Mouse (Mus musculus) stomach, postnatal 0 days (tissue): ENCODE results near the gene Ivd. TPM values are rescaled to one million over a fixed set of nuclear protein-coding genes. Genes with fewer than 3 reads are reported as not detected.

Experiments
- ATAC-seq: fragments of 200-750 bp; cut with Nextera tagmentation; 2 replicates; pipeline ENCODE4 v1.8.0; 2017; ENCODE audit not compliant: low FRiP score, low TSS enrichment
- DNase-seq: peaks from one replicate; pipeline ENCODE4 v3.0.0-alpha.2; 2016; ENCODE audit warnings: low spot score
- H3K27ac ChIP-seq: fragments of 300-500 bp; sonication (generic); replicated peaks from 2 replicates; pipeline ENCODE4 v1.5.1; 2014; ENCODE audit warnings: mild to moderate bottlenecking, control low read depth
- H3K27me3 ChIP-seq: fragments of 300-500 bp; sonication (generic); 2 replicates; pipeline ENCODE4 v1.6.1; 2014; ENCODE audit warnings: low read length; ENCODE audit not compliant: control insufficient read depth, insufficient read depth
- H3K36me3 ChIP-seq: fragments of 300-500 bp; sonication (generic); 2 replicates; pipeline ENCODE4 v1.6.1; 2014; ENCODE audit warnings: low read length, mixed read lengths; ENCODE audit not compliant: control insufficient read depth, insufficient read depth
- H3K4me1 ChIP-seq: fragments of 300-500 bp; sonication (generic); replicated peaks from 2 replicates; pipeline ENCODE4 v1.6.1; 2014; ENCODE audit warnings: antibody characterized with exemption; ENCODE audit not compliant: control insufficient read depth, insufficient read depth
- H3K4me2 ChIP-seq: fragments of 300-500 bp; sonication (generic); replicated peaks from 2 replicates; pipeline ENCODE4 v1.6.1; 2014; ENCODE audit warnings: low read depth, mild to moderate bottlenecking, control low read depth, moderate library complexity
- H3K4me3 ChIP-seq: fragments of 300-500 bp; sonication (generic); 2 replicates; pipeline ENCODE4 v1.5.1; 2014; ENCODE audit warnings: low read depth, low read length, control low read depth
- H3K9ac ChIP-seq: fragments of 300-500 bp; sonication (generic); 2 replicates; pipeline ENCODE4 v1.6.1; 2014; ENCODE audit warnings: mild to moderate bottlenecking, low read length, control low read depth, mixed read lengths
- H3K9me3 ChIP-seq: fragments of 300-500 bp; sonication (generic); 2 replicates; pipeline ENCODE4 v1.6.1; 2016; ENCODE audit warnings: low read length; ENCODE audit not compliant: control insufficient read depth
- CTCF ChIP-seq: IDR thresholded peaks from 2 replicates; pipeline ENCODE4 v1.5.1; 2016; ENCODE audit warnings: antibody characterized with exemption, low read depth, mild to moderate bottlenecking, moderate library complexity
- EP300 ChIP-seq: optimal IDR thresholded peaks from 2 replicates; pipeline ENCODE3; 2016; ENCODE audit warnings: antibody characterized with exemption
- WGBS: fragments of 180-500 bp; shearing (Covaris S2); extraction: QIAGEN DNeasy Blood & Tissue Kit; methylation state at CpG from one replicate; pipeline ENCODE4 v1.1.7; 2014; 5-methylcytosine and 5-hydroxymethylcytosine counted together
- polyA plus RNA-seq: library from polyadenylated mRNA; unstranded; fragments of >200 nt; fragmentation: Nextera tagmentation; extraction: Ambion mirVana; gene quantifications from 2 replicates; pipeline ENCODE4 v1.2.1, GENCODE M21; 2015

Gene Ivd
- polyA plus RNA-seq, 1 experiment from 2014 or later: 30.9 TPM

- no peaks in the 10 kb centered on the region for H3K9me3 ChIP-seq
- no peak overlapping the region for H3K4me3 ChIP-seq
- no peak overlapping the region for H3K9ac ChIP-seq
- H3K4me2 ChIP-seq: no peak overlapping the region
- 75% methylated on average over 5 of the region's 5 CpGs for WGBS
- TF ChIP-seq CTCF (no peak), EP300 (no peak)
- no peak for ATAC-seq
- H3K27me3 ChIP-seq: no peaks in the 10 kb centered on the region
- no peaks in the 10 kb centered on the region for H3K36me3 ChIP-seq
- H3K4me1 ChIP-seq: no peaks in the 10 kb centered on the region
- no peak for DNase-seq
- no peak overlapping the region for H3K27ac ChIP-seq
These were observed 44.4 kb downstream of the Ivd start for GRCm38 (mm10) chr2:118906118-118906492.

- TF ChIP-seq CTCF: no peak
- Histone ChIP-seq H3K27ac (no peak overlapping the region), H3K9ac (no peak overlapping the region), H3K36me3 (no peaks in the 10 kb centered on the region), H3K4me1 (no peaks in the 10 kb centered on the region), H3K4me2 (no peak overlapping the region), H3K9me3 (no peaks in the 10 kb centered on the region), H3K27me3 (no peaks in the 10 kb centered on the region), H3K4me3 (no peak overlapping the region)
- DNase-seq (no peak), ATAC-seq (no peak)
- WGBS: 84% methylated on average over 3 of the region's 3 CpGs
These were observed 46.0 kb downstream of the Ivd start for GRCm38 (mm10) chr2:118907781-118908180.

DNA sequence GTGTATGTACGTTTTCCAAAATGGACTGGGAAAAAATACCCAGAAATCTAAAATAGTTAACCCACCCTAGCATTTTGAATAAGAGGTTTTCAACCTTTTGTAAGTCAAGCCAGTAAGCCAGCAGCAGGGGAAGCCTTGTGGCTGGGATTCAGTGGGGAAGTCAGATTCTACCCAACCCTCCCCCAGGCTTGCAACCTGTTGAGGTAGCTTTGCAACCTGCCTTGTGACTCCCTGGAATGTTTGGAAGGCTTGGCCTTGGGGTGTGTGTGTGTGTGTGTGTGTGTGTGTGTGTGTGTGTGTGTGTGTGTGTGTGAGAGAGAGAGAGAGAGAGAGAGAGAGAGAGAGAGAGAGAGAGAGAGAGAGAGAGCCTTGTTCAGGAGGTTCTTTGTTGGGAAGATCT lies 47.4 kb downstream of the Ivd start:
- Histone ChIP-seq H3K4me2 (no peak overlapping the region), H3K4me3 (no peak overlapping the region), H3K36me3 (no peaks in the 10 kb centered on the region), H3K9ac (no peak overlapping the region), H3K9me3 (no peaks in the 10 kb centered on the region), H3K27ac (no peak overlapping the region), H3K4me1 (peaks cover 2% of the 10 kb centered on the region; the same call in 1 of the 2 replicates), H3K27me3 (no peaks in the 10 kb centered on the region)
- ATAC-seq: no peak
- 67% methylated on average over 1 of the region's 1 CpGs for WGBS
- TF ChIP-seq EP300: no peak
- TF ChIP-seq CTCF: no peak
- DNase-seq: no peak

DNA sequence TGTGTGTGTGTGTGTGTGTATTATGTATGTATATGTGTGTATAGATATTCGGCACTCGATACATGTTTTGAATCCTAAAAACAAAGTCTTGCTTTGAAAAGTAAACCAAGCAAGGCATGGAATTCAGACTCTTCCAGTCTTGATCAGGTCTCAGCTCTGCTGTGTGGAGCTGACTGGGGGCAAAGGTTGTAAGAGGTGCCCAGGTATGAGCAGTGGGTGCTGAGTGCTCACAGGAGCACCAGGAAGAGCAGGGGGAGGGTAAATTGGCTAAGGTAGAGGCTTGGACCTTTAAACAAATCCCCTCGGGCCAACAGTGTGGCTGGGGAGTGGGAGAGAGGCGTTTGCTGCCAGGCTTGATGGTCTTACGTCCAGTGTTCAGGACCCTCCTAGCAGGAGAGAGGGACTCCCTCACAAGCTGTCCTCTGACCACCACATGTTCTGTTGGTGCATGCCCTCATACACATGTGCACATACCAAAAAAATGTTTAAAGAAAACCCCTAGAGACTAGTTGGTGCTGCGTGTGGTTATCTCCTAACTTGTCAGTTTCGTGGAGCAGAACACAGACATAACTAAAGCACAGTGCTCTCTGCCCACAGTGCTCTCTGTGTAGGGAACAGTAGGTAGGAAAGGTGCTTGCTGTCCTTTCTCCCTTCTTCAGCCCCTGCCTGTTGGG lies 49.0 kb downstream of the Ivd start:
- Histone ChIP-seq H3K27ac (no peak overlapping the region), H3K27me3 (no peaks in the 10 kb centered on the region), H3K36me3 (no peaks in the 10 kb centered on the region), H3K9ac (no peak overlapping the region), H3K9me3 (no peaks in the 10 kb centered on the region), H3K4me2 (no peak overlapping the region), H3K4me1 (peaks cover 2% of the 10 kb centered on the region; the same call in 1 of the 2 replicates), H3K4me3 (no peak overlapping the region)
- TF ChIP-seq EP300: no peak
- DNase-seq (no peak), ATAC-seq (no peak)
- 64% methylated on average over 7 of the region's 7 CpGs for WGBS

- peaks cover 2% of the 10 kb centered on the region; the same call in 1 of the 2 replicates for H3K4me1 ChIP-seq
- ATAC-seq: no peak
- H3K27ac ChIP-seq: no peak overlapping the region
- H3K27me3 ChIP-seq: no peaks in the 10 kb centered on the region
- TF ChIP-seq CTCF (no peak), EP300 (no peak)
- H3K4me3 ChIP-seq: no peak overlapping the region
- H3K4me2 ChIP-seq: no peak overlapping the region
- H3K36me3 ChIP-seq: no peaks in the 10 kb centered on the region; the same call in 1 of the 2 replicates
- no peaks in the 10 kb centered on the region for H3K9me3 ChIP-seq
- H3K9ac ChIP-seq: no peak overlapping the region
- 71% methylated on average over 8 of the region's 8 CpGs for WGBS
- DNase-seq: no peak
These were observed 51.0 kb downstream of the Ivd start for GRCm38 (mm10) chr2:118912706-118913105.

GRCm38 (mm10) chr2:118913551-118914276 lies 52.0 kb downstream of the Ivd start:
- no peak for TF ChIP-seq EP300
- TF ChIP-seq CTCF: no peak
- H3K9me3 ChIP-seq: no peaks in the 10 kb centered on the region
- H3K4me2 ChIP-seq: peak overlapping the region; percentile 36; the same call in 1 of the 2 replicates
- H3K27ac ChIP-seq: 0 out of 2 replicates have a peak overlapping the region, but pooled peaks have one; percentile 35
- WGBS: 44% methylated on average over 11 of the region's 11 CpGs
- ATAC-seq (no peak), DNase-seq (no peak)
- no peaks in the 10 kb centered on the region; the same call in 1 of the 2 replicates for H3K36me3 ChIP-seq
- peak overlapping the region; percentile 41; the same call in 1 of the 2 replicates for H3K9ac ChIP-seq
- H3K27me3 ChIP-seq: no peaks in the 10 kb centered on the region
- H3K4me3 ChIP-seq: no peak overlapping the region
- peaks cover 2% of the 10 kb centered on the region; the same call in 1 of the 2 replicates for H3K4me1 ChIP-seq
